Mouse (Mus musculus) liver, embryonic 14.5 days (tissue): ENCODE measurements at regions not wholly inside any gene's neighbourhood (a gene's known extent, or its start where the extent isn't known, plus 50 kb on each side); places are given as distances from the start of the nearest gene placed in this dataset.

Experiments used
- CTCF ChIP-seq: IDR thresholded peaks from 2 replicates; pipeline ENCODE4 v1.5.1; 2016; ENCODE audit warnings: antibody characterized with exemption, low read depth, control low read depth
- EP300 ChIP-seq: IDR thresholded peaks from 2 replicates; pipeline ENCODE4 v1.6.1; 2016; ENCODE audit warnings: antibody characterized with exemption, low read depth

DNA sequence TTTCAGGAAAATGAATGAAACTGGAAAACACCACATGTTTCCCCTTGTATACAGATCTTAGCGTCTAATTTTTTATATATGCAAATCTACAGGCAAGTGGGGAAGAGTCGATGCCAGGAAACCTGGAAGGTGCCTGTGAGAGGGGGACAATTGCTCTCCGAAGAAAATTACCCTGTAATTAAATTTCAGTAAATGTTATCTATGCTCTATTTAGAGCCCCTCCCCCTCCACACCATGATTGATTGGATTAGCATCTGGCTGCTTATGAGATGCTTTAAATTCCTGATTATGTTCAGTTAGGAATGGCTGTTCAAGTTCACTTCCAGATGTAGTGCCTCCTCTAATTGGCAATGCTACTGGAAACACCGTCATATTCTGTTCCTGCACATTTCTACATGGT lies 325.0 kb downstream of the Slc30a10 start:
- TF ChIP-seq CTCF = no peak
- TF ChIP-seq EP300 = no peak
